Mouse (Mus musculus) limb, embryonic 14.5 days (tissue): Measurements from ENCODE around the gene Ccdc177. TPM values are rescaled to one million over a fixed set of nuclear protein-coding genes. Genes with fewer than 3 reads are reported as not detected.

Experiments used
- ATAC-seq: fragments of 200-750 bp; cut with Nextera tagmentation; 2 replicates; pipeline ENCODE4 v1.8.0; 2017; ENCODE audit warnings: low read depth, moderate number of reproducible peaks, moderate TSS enrichment; ENCODE audit not compliant: low FRiP score
- DNase-seq: peaks from one replicate; pipeline ENCODE4 v3.0.0-alpha.2; 2015; ENCODE audit warnings: low spot score
- H3K27ac ChIP-seq: fragments of 300-500 bp; sonication (generic); replicated peaks from 2 replicates; pipeline ENCODE4 v1.5.1; 2014; ENCODE audit warnings: low read depth, mild to moderate bottlenecking, low read length, moderate library complexity, mixed read lengths
- H3K27me3 ChIP-seq: fragments of 300-500 bp; sonication (generic); 2 replicates; pipeline ENCODE4 v1.6.1; 2014; ENCODE audit warnings: low read length, mixed read lengths; ENCODE audit not compliant: control insufficient read depth, insufficient read depth
- H3K36me3 ChIP-seq: fragments of 300-500 bp; sonication (generic); 2 replicates; pipeline ENCODE4 v1.6.1; 2014; ENCODE audit warnings: mild to moderate bottlenecking, low read length, moderate library complexity, mixed read lengths; ENCODE audit not compliant: control insufficient read depth, insufficient read depth
- H3K4me1 ChIP-seq: fragments of 300-500 bp; sonication (generic); 2 replicates; pipeline ENCODE4 v1.6.1; 2014; ENCODE audit warnings: antibody characterized with exemption, low read length, mixed read lengths; ENCODE audit not compliant: control insufficient read depth, insufficient read depth
- H3K4me2 ChIP-seq: fragments of 300-500 bp; sonication (generic); replicated peaks from 2 replicates; pipeline ENCODE4 v1.6.1; 2014; ENCODE audit warnings: low read depth, mild to moderate bottlenecking, low read length, moderate library complexity; ENCODE audit not compliant: severe bottlenecking
- H3K4me3 ChIP-seq: fragments of 300-500 bp; sonication (generic); replicated peaks from 2 replicates; pipeline ENCODE4 v1.5.1; 2014; ENCODE audit warnings: low read length
- H3K9ac ChIP-seq: fragments of 300-500 bp; sonication (generic); 2 replicates; pipeline ENCODE4 v1.6.1; 2014; ENCODE audit warnings: mild to moderate bottlenecking, low read depth, low read length, moderate library complexity; ENCODE audit not compliant: severe bottlenecking
- H3K9me3 ChIP-seq: fragments of 300-500 bp; sonication (generic); 2 replicates; pipeline ENCODE4 v1.6.1; 2016; ENCODE audit warnings: low read length; ENCODE audit not compliant: control insufficient read depth
- POLR2A ChIP-seq: fragments of 200-500 bp; IDR thresholded peaks from 2 replicates; pipeline ENCODE4 v1.8.0; 2012; ENCODE audit warnings: inconsistent platforms, mild to moderate bottlenecking, moderate library complexity, borderline replicate concordance; ENCODE audit not compliant: insufficient read depth, insufficient read length; ENCODE audit errors: extremely low read depth
- WGBS: fragments of 180-500 bp; shearing (Covaris S2); extraction: QIAGEN DNeasy Blood & Tissue Kit; methylation state at CpG from one replicate; pipeline ENCODE4 v1.1.7; 2014; 5-methylcytosine and 5-hydroxymethylcytosine counted together
- polyA plus RNA-seq, 2 experiments: library from polyadenylated mRNA; depleted of rRNA in 1 of 2; stranded (reverse) in 1 of 2; unstranded in 1 of 2; fragments of >200 nt; fragmentation: Nextera tagmentation in 1 of 2; extraction: Ambion mirVana in 1 of 2; gene quantifications; 2 replicates each; pipeline versions ENCODE4 v1.2.1 to v1.2.3; 2012 to 2014

Ccdc177 gene
- polyA plus RNA-seq, 2 experiments, result 0.07 to 0.10 TPM

- H3K27me3 ChIP-seq, result no peaks in the 10 kb centered on the region; the same call in 1 of the 2 replicates
- WGBS, result 22% methylated on average over 13 of the region's 13 CpGs
- DNase-seq (peak; percentile 66), ATAC-seq (no peak)
- no peak overlapping the region for H3K27ac ChIP-seq
- no peaks in the 10 kb centered on the region for H3K36me3 ChIP-seq
- no peak overlapping the region for H3K4me3 ChIP-seq
- TF ChIP-seq POLR2A, result no peak
- H3K4me1 ChIP-seq, result peaks cover 11% of the 10 kb centered on the region
- no peaks in the 10 kb centered on the region for H3K9me3 ChIP-seq
- H3K4me2 ChIP-seq, result no peak overlapping the region
- H3K9ac ChIP-seq, result 0 out of 2 replicates have a peak overlapping the region, but pooled peaks have one; percentile 2
These were observed 23.8 kb downstream of the Ccdc177 start for GRCm38 (mm10) chr12:80736464-80737282.

GRCm38 (mm10) chr12:80734526-80735470 lies 25.7 kb downstream of the Ccdc177 start:
- Histone ChIP-seq H3K9ac (no peak overlapping the region), H3K4me3 (no peak overlapping the region), H3K9me3 (no peaks in the 10 kb centered on the region), H3K27me3 (no peaks in the 10 kb centered on the region; the same call in 1 of the 2 replicates), H3K4me1 (peaks cover 11% of the 10 kb centered on the region), H3K4me2 (no peak overlapping the region), H3K27ac (no peak overlapping the region), H3K36me3 (no peaks in the 10 kb centered on the region)
- WGBS, result 66% methylated on average over 13 of the region's 13 CpGs
- no peak for TF ChIP-seq POLR2A
- DNase-seq (no peak), ATAC-seq (no peak)

GRCm38 (mm10) chr12:80730567-80730966 lies 29.9 kb downstream of the Ccdc177 start:
- Histone ChIP-seq H3K27ac (no peak overlapping the region), H3K9ac (no peak overlapping the region), H3K27me3 (no peaks in the 10 kb centered on the region), H3K4me3 (no peak overlapping the region), H3K4me2 (peak overlapping the region; percentile 21; the same call in 1 of the 2 replicates), H3K9me3 (no peaks in the 10 kb centered on the region), H3K36me3 (no peaks in the 10 kb centered on the region), H3K4me1 (no peaks in the 10 kb centered on the region)
- ATAC-seq, result peak; percentile 90; the same call in 1 of the 2 replicates
- peak; percentile 68 for DNase-seq
- TF ChIP-seq POLR2A, result no peak
- 9% methylated on average over 9 of the region's 9 CpGs for WGBS

GRCm38 (mm10) chr12:80729758-80730530 lies 30.5 kb downstream of the Ccdc177 start:
- Histone ChIP-seq H3K4me2 (no peak overlapping the region), H3K27me3 (no peaks in the 10 kb centered on the region), H3K4me1 (no peaks in the 10 kb centered on the region), H3K4me3 (no peak overlapping the region), H3K27ac (no peak overlapping the region), H3K9me3 (no peaks in the 10 kb centered on the region), H3K9ac (no peak overlapping the region), H3K36me3 (no peaks in the 10 kb centered on the region)
- ATAC-seq, result no peak
- no peak for TF ChIP-seq POLR2A
- 86% methylated on average over 12 of the region's 12 CpGs for whole genome bisulfite sequencing
- no peak for DNase-seq
